Mouse (Mus musculus) heart, embryonic 12.5 days (tissue): Measurements from ENCODE around the gene Lhfp. TPM values are rescaled to one million over a fixed set of nuclear protein-coding genes. Genes with fewer than 3 reads are reported as not detected.
"Not testable (repeated sequence)": the region's sequence is repeated elsewhere in the genome, so short reads cannot be mapped to it uniquely, and the experiment has no call there.

Experiments
- ATAC-seq: fragments of 200-750 bp; cut with Nextera tagmentation; 2 replicates; pipeline ENCODE4 v1.8.0; 2017; ENCODE audit warnings: moderate TSS enrichment, moderate library complexity; ENCODE audit not compliant: insufficient number of reproducible peaks, low FRiP score
- H3K27ac ChIP-seq: fragments of 300-500 bp; sonication (generic); 2 replicates; pipeline ENCODE4 v1.5.1; 2016; ENCODE audit warnings: mild to moderate bottlenecking, moderate library complexity; ENCODE audit not compliant: poor library complexity, severe bottlenecking
- H3K27me3 ChIP-seq: fragments of 300-500 bp; sonication (generic); replicated peaks from 2 replicates; pipeline ENCODE4 v1.6.1; 2016; ENCODE audit warnings: mild to moderate bottlenecking, moderate library complexity
- H3K36me3 ChIP-seq: fragments of 300-500 bp; sonication (generic); 2 replicates; pipeline ENCODE4 v1.6.1; 2016; ENCODE audit warnings: mild to moderate bottlenecking, moderate library complexity
- H3K4me1 ChIP-seq: fragments of 300-500 bp; sonication (generic); replicated peaks from 2 replicates; pipeline ENCODE4 v1.6.1; 2016; ENCODE audit warnings: mild to moderate bottlenecking
- H3K4me2 ChIP-seq: fragments of 300-500 bp; sonication (generic); 2 replicates; pipeline ENCODE4 v1.6.1; 2016; ENCODE audit warnings: mild to moderate bottlenecking, moderate library complexity
- H3K4me3 ChIP-seq: fragments of 300-500 bp; sonication (generic); 2 replicates; pipeline ENCODE4 v1.5.1; 2016; ENCODE audit warnings: mild to moderate bottlenecking
- H3K9ac ChIP-seq: fragments of 300-500 bp; sonication (generic); 2 replicates; pipeline ENCODE4 v1.6.1; 2016; ENCODE audit warnings: mild to moderate bottlenecking, moderate library complexity
- H3K9me3 ChIP-seq: fragments of 300-500 bp; sonication (generic); replicated peaks from 2 replicates; pipeline ENCODE4 v1.6.1; 2016; ENCODE audit warnings: mild to moderate bottlenecking, moderate library complexity
- WGBS: fragments of 180-500 bp; shearing (Covaris S2); methylation state at CpG from one replicate; pipeline ENCODE4 v1.1.7; 2016; 5-methylcytosine and 5-hydroxymethylcytosine counted together
- polyA plus RNA-seq: library from polyadenylated mRNA; unstranded; fragments of >200 nt; fragmentation: Nextera tagmentation; extraction: Ambion mirVana; gene quantifications from 2 replicates; pipeline ENCODE4 v1.2.1, GENCODE M21; 2016

Gene Lhfp
- polyA plus RNA-seq, 1 experiment from 2014 or later, result 84.9 TPM

DNA sequence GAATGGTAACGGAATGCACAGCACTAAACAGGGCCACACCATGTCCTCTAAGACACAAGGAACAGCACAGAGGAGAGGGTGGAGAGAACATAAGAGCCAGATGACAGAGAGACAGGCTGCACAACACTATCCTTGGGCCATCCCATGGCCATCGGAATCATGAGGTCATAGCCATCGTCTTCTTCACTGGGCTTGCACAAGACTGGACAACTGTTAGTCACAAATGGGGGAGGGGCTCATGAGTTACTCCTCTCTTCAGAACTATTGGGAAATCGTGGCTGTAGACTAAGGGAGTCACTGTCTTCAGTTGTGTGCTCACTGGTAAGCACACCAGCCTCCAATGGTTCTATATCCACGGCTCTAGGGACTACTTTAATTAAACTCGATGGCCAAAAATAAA lies 224.8 kb downstream of the Lhfp start:
- Histone ChIP-seq H3K27ac (no peak overlapping the region), H3K9ac (no peak overlapping the region), H3K36me3 (peaks cover 22% of the 10 kb centered on the region), H3K4me2 (no peak overlapping the region), H3K9me3 (peaks cover 6% of the 10 kb centered on the region), H3K27me3 (no peaks in the 10 kb centered on the region), H3K4me1 (peaks cover 3% of the 10 kb centered on the region), H3K4me3 (no peak overlapping the region)
- ATAC-seq, result no peak
- WGBS, result 81% methylated on average over 6 of the region's 6 CpGs

DNA sequence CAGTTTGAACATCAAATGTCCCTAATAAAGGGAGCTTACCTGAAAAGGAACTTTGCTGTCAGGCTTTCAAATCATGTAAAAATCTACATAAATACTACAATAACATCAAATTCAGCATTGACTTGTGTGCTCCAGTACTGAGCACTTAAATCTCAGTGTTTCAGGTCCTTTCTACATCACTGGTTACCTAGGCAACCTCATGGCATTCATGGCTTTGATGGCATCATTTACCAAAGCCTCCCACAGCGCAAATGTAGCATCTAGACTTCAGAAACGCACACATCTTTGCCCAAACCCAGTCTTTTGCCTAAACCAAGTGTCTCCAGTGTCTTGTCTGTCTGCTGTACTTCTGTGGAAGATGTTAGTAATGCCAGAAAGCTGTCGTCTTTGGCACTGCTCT lies 225.7 kb downstream of the Lhfp start:
- no peak for ATAC-seq
- Histone ChIP-seq H3K4me1 (peaks cover 3% of the 10 kb centered on the region), H3K9ac (no peak overlapping the region), H3K4me3 (no peak overlapping the region), H3K4me2 (no peak overlapping the region), H3K27ac (no peak overlapping the region), H3K36me3 (peaks cover 18% of the 10 kb centered on the region), H3K9me3 (peaks cover 6% of the 10 kb centered on the region), H3K27me3 (no peaks in the 10 kb centered on the region)
- WGBS, result 86% methylated on average over 3 of the region's 3 CpGs

GRCm38 (mm10) chr3:53273220-53273619 lies 231.9 kb downstream of the Lhfp start:
- no peaks in the 10 kb centered on the region for H3K27me3 ChIP-seq

DNA sequence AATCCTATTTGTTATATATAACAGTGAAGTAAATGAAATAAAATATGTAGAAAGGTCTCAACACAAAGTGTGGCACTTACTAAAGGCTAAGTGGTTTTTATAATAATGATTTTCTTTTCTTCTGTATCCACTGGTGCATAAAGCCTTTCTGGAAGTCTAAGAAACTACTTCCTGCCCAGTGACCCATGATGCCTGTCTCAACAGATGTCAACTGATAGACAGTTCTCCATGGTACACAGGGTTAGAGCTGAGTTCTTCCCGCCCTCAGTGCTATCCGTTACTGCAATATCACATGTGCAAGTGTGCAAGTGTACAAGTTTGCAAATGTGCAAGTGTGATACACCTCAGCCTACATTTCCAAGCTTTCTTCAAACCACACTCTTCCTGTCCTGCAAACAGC lies 236.7 kb downstream of the Lhfp start:
- H3K4me3 ChIP-seq, result no peak overlapping the region
- no peaks in the 10 kb centered on the region for H3K27me3 ChIP-seq
- ATAC-seq, result no peak
- no peak overlapping the region for H3K9ac ChIP-seq
- 83% methylated on average over 2 of the region's 2 CpGs for WGBS
- H3K4me1 ChIP-seq, result no peaks in the 10 kb centered on the region
- no peaks in the 10 kb centered on the region for H3K36me3 ChIP-seq
- no peak overlapping the region for H3K4me2 ChIP-seq
- no peak overlapping the region for H3K27ac ChIP-seq
- 0 out of 2 replicates have a peak, but pooled peaks cover 2% of the 10 kb centered on the region for H3K9me3 ChIP-seq

More at GRCm38 (mm10) chr3:53273220-53273619, 231.9 kb downstream of the Lhfp start:
- H3K27ac ChIP-seq, result no peak overlapping the region
- H3K9ac ChIP-seq, result no peak overlapping the region
- H3K9me3 ChIP-seq, result no peaks in the 10 kb centered on the region
- no peak overlapping the region for H3K4me3 ChIP-seq
- WGBS, result 90% methylated on average over 3 of the region's 3 CpGs
- H3K4me1 ChIP-seq, result peaks cover 3% of the 10 kb centered on the region
- H3K36me3 ChIP-seq, result no peaks in the 10 kb centered on the region
- H3K4me2 ChIP-seq, result no peak overlapping the region
- ATAC-seq, result no peak

GRCm38 (mm10) chr3:53282005-53282404 lies 240.7 kb downstream of the Lhfp start:
- 72% methylated on average over 3 of the region's 3 CpGs for WGBS
- not testable (repeated sequence) for H3K4me3 ChIP-seq, H3K4me2 ChIP-seq, H3K27me3 ChIP-seq, H3K36me3 ChIP-seq, ATAC-seq, H3K27ac ChIP-seq, H3K4me1 ChIP-seq, H3K9ac ChIP-seq
- peaks cover 11% of the 10 kb centered on the region; the same call in 1 of the 2 replicates for H3K9me3 ChIP-seq

DNA sequence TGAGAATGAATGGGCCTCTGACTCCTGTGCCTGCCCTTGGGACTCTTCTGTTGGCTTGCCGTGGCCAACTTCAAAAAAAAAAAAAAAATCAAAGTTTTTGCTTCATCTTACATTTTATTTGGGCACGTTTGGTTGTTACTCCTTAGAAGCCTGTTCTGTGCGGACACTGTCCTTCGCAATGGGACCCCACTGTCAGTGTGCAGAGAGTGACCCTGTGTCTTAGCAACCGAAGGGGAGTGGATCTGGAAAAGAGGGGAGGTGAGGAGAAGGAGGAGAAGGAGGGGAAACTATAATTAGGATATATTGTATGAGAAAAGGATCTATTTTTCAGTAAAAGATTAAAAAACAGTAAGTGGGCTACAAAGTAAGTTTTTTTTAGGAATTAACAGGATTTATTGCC lies 242.7 kb downstream of the Lhfp start:
- H3K27ac ChIP-seq, result no peak overlapping the region
- no peak overlapping the region for H3K4me3 ChIP-seq
- peaks cover 11% of the 10 kb centered on the region; the same call in 1 of the 2 replicates for H3K9me3 ChIP-seq
- H3K9ac ChIP-seq, result no peak overlapping the region
- 82% methylated on average over 5 of the region's 5 CpGs for WGBS
- ATAC-seq, result no peak
- no peaks in the 10 kb centered on the region for H3K36me3 ChIP-seq
- no peaks in the 10 kb centered on the region for H3K4me1 ChIP-seq
- H3K4me2 ChIP-seq, result no peak overlapping the region
- no peaks in the 10 kb centered on the region for H3K27me3 ChIP-seq

- H3K9ac ChIP-seq, result no peak overlapping the region
- H3K9me3 ChIP-seq, result peaks cover 11% of the 10 kb centered on the region; the same call in 1 of the 2 replicates
- H3K4me3 ChIP-seq, result no peak overlapping the region
- no peak for ATAC-seq
- no peaks in the 10 kb centered on the region for H3K4me1 ChIP-seq
- no peak overlapping the region for H3K4me2 ChIP-seq
- WGBS, result 67% methylated on average over 13 of the region's 13 CpGs
- no peak overlapping the region for H3K27ac ChIP-seq
- H3K27me3 ChIP-seq, result no peaks in the 10 kb centered on the region
- no peaks in the 10 kb centered on the region for H3K36me3 ChIP-seq
Observed at GRCm38 (mm10) chr3:53284471-53285177, 243.3 kb downstream of the Lhfp start.

DNA sequence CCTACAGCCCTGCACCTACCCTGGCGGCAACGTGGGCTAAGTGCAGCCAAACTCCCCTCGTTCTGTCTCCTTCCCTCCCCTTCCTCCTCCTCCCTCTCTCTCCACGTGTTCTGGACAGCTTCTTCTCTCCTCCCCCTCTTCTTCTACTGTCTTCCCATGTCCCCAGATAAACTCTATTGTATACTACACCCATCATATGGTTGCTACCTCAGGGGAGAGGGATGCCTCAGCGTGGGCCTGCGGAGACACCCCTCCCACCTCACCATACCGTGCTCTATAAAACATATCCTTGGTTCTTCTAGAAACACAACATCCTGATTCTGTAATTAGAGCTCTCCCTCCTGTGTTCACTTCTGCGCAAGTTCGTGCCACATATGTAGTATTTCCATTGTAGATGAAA lies 247.3 kb downstream of the Lhfp start:
- H3K27me3 ChIP-seq, result no peaks in the 10 kb centered on the region
- H3K9ac ChIP-seq, result no peak overlapping the region
- no peak overlapping the region for H3K4me3 ChIP-seq
- no peak for ATAC-seq
- H3K4me1 ChIP-seq, result 0 out of 2 replicates have a peak, but pooled peaks cover 3% of the 10 kb centered on the region
- H3K36me3 ChIP-seq, result no peaks in the 10 kb centered on the region
- H3K4me2 ChIP-seq, result no peak overlapping the region
- no peak overlapping the region for H3K27ac ChIP-seq
- H3K9me3 ChIP-seq, result peaks cover 8% of the 10 kb centered on the region; the same call in 1 of the 2 replicates
- 58% methylated on average over 9 of the region's 9 CpGs for WGBS

- ATAC-seq, result no peak
- no peak overlapping the region for H3K4me2 ChIP-seq
- 81% methylated on average over 14 of the region's 14 CpGs for WGBS
Observed at GRCm38 (mm10) chr3:53289589-53290219, 248.4 kb downstream of the Lhfp start.

DNA sequence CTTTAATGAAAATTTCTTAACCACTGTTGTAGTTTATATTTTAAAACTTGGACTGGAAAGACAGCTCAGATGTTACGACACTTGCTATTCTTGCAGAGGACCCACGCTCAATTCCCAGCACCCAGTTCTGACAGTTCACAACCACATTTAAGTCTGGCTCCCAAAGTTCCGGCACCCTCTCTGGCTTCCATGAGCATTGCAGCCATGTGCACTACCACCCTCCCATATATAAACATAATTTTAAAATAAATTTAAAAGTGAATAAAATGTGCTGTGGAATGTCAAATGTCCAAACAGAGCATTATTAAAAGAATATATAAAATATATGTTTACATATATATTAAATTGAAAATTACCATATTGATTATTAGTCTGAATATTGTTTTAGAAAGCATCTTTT lies 249.9 kb downstream of the Lhfp start:
- H3K4me1 ChIP-seq, result 0 out of 2 replicates have a peak, but pooled peaks cover 3% of the 10 kb centered on the region
- 94% methylated on average over 3 of the region's 3 CpGs for WGBS
- H3K36me3 ChIP-seq, result no peaks in the 10 kb centered on the region
- no peak overlapping the region for H3K9ac ChIP-seq
- no peak for ATAC-seq
- no peaks in the 10 kb centered on the region for H3K27me3 ChIP-seq
- H3K4me2 ChIP-seq, result no peak overlapping the region
- peaks cover 4% of the 10 kb centered on the region; the same call in 1 of the 2 replicates for H3K9me3 ChIP-seq
- H3K27ac ChIP-seq, result no peak overlapping the region
- H3K4me3 ChIP-seq, result no peak overlapping the region

More at GRCm38 (mm10) chr3:53289589-53290219, 248.4 kb downstream of the Lhfp start:
- Histone ChIP-seq H3K27me3 (no peaks in the 10 kb centered on the region), H3K9me3 (peaks cover 4% of the 10 kb centered on the region; the same call in 1 of the 2 replicates), H3K27ac (no peak overlapping the region), H3K4me3 (no peak overlapping the region), H3K9ac (no peak overlapping the region), H3K4me1 (0 out of 2 replicates have a peak, but pooled peaks cover 3% of the 10 kb centered on the region), H3K36me3 (no peaks in the 10 kb centered on the region)

DNA sequence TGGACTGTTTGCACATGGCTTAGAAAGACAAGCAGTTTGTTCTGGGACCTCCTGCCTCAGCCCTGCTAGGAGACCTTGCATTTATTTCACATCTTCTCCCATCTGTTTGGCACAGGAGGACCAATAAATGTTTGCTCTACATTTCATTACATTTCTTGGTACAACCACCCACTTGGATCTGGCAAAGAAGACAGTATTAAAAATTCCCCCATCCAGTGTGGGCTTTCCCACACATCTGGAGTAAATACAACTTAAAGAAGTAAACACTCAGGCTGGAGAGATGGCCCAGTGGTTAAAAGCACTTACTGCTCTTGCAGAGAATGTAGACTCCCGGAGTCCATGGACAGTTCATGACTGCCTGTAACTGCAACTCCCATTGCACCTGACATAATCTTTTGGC lies 250.6 kb downstream of the Lhfp start:
- Histone ChIP-seq H3K4me2 (no peak overlapping the region), H3K27ac (no peak overlapping the region), H3K36me3 (no peaks in the 10 kb centered on the region), H3K4me3 (no peak overlapping the region), H3K27me3 (no peaks in the 10 kb centered on the region), H3K4me1 (0 out of 2 replicates have a peak, but pooled peaks cover 3% of the 10 kb centered on the region), H3K9me3 (peaks cover 4% of the 10 kb centered on the region; the same call in 1 of the 2 replicates), H3K9ac (no peak overlapping the region)
- WGBS, result 58% methylated on average over 1 of the region's 1 CpGs
- no peak for ATAC-seq
